Mouse (Mus musculus) monocyte, adult 2 months (primary cell): Measurements from ENCODE around the gene Pcdh15.

Source experiments
- DNase-seq, 2 experiments: peaks; one replicate each; pipeline ENCODE4 v3.0.0; 2022; ENCODE audit warnings: low spot score in 2 of 2, low read depth in 1 of 2

Gene Pcdh15

GRCm38 (mm10) chr10:73333426-73333825 lies 234.3 kb downstream of the Pcdh15 start:
- DNase-seq, result no peak

DNA sequence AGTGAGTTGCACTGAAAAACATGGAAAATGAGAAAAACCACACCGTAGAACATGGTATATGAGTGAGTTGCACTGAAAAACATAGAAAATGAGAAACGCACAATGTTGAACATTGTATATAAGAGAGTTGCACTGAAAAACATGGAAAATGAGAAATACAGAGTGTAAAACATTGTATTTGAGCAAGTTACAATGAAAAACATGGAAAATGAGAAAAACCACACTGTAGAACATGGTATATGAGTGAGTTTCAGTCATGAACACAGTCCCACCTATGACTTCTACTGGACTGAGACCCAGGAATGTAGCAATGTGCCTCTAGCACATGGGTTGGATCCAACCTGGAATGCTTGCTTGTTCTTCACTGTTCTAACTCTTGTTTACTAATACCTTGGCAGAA lies 279.9 kb downstream of the Pcdh15 start:
- no peak for DNase-seq

- DNase-seq, result no peak
Measured at GRCm38 (mm10) chr10:73384003-73384402, 284.9 kb downstream of the Pcdh15 start.

DNA sequence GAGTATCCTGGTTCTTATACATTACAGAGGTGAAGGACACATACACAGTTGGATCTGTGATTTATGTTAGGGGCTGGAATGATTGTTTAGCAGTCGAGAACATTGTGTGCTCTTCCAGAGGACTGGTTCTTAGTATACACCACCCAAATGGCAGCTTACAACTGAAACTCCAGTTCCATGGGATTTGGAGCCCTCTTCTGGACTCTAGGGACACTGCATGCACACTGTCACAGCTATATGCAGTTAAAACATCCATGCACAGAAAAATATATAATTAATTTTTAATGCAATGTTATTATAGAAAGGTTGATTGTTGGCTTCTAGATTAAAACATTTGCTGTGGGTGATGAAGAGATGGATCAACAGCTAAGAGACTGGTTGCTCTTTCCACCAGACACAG lies 301.3 kb downstream of the Pcdh15 start:
- DNase-seq, result no peak

- no peak for DNase-seq
Measured at GRCm38 (mm10) chr10:73425408-73425807, 326.3 kb downstream of the Pcdh15 start.

- no peak for DNase-seq
Measured at GRCm38 (mm10) chr10:73431345-73431744, 332.2 kb downstream of the Pcdh15 start.

DNA sequence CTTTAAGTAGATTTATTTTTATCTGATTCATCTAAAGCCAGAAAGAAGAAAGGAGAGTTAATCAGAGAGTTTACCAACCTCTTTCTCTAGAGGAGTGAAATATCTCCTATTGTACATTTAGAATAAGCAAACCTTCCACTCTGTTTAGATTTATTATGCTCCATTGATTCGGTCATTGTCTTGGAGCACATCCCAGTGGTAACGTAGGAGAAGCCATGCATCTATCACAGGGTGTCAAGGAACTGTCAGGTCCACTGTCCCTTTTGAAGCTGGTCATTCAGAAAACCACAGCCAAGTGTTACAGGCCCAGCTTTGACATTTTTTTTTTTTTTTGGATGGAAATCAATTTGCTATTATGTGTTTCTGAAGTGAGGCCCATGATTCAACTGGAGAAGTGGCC lies 384.9 kb downstream of the Pcdh15 start:
- DNase-seq, result no peak

- no peak for DNase-seq
Measured at GRCm38 (mm10) chr10:73491654-73492053, 392.5 kb downstream of the Pcdh15 start.

DNA sequence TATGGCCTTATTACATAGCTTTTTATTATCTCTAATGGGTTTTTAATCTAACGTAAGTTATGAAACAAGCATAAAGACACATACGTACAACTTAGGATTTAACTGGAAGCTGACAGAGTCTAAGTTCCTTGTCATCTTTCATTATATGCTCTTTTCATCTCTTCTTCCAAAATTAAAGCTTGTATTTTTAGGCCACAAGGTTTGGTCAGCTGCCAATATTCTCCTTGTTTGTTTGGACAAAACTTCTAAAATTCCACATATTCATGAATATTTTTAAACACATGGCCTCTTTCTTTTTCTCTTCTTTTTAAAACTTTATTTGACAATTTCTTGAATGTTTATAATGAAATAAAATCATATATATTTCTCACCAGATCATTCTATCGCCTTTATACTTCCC lies 415.7 kb downstream of the Pcdh15 start:
- no peak for DNase-seq

- DNase-seq, result no peak
Measured at GRCm38 (mm10) chr10:73515742-73516141, 416.6 kb downstream of the Pcdh15 start.

GRCm38 (mm10) chr10:73519438-73519837 lies 420.3 kb downstream of the Pcdh15 start:
- DNase-seq, result no peak

DNA sequence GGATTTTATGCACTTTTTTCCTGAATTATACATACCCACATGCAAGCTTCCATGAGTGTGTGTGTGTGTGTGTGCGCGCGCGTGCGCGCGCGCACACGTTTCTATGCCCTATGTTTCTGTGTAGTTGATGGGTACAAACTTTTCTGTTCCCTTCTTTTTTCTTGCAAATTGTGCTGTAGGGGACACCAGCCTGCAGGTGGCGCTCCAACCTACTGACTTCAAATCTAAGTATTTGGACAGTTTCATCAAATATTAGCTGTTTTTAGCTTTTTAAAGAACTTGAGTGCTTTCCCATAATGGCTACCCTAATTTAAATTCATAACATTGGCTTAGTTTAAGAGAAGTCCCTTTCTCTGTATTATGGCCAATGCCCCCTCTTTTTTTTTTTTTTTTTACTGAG lies 453.7 kb downstream of the Pcdh15 start:
- DNase-seq, result no peak

DNA sequence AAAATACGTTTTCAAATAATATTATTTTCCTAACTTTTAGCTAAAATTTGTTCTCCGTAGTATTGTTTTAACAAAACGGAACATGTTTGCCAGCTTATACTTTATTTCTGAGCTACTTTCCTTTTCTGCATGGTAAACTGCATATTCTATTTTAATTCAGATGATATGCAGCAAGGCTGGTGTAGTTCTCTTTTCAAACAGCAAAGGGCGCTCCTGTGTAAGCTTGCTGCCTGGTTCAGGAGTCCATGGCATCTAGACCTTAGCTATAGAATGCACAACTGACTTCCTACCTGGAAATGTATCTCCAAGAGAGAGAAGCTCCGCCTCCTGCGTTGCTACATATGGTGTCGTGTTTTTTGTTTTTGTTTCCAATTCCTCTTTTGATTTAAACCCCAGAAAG lies 465.1 kb downstream of the Pcdh15 start:
- DNase-seq, result no peak

- DNase-seq, result no peak
Measured at GRCm38 (mm10) chr10:73574711-73575297, 475.7 kb downstream of the Pcdh15 start.

DNA sequence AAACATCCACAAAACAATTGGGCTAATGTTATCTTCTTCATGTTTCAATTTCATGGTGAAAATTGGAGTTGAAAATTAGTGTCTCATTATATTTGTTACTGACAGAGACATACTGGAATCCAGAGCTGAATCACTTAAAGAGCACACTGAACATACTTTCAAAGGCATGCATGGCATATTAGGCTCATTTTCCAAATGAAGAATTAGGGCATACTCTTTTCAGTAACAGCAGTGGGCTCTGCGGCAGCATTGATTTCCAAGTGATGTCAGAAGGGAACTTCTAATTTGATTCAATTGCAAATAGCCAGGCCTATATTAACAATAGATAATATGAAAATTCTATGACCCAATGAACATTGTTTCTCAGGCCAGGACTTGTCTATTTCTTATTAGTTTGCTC lies 568.4 kb downstream of the Pcdh15 start:
- no peak for DNase-seq

GRCm38 (mm10) chr10:73700519-73701286 lies 601.6 kb downstream of the Pcdh15 start:
- no peak for DNase-seq

GRCm38 (mm10) chr10:73725566-73726240 lies 626.6 kb downstream of the Pcdh15 start:
- DNase-seq, result no peak

DNA sequence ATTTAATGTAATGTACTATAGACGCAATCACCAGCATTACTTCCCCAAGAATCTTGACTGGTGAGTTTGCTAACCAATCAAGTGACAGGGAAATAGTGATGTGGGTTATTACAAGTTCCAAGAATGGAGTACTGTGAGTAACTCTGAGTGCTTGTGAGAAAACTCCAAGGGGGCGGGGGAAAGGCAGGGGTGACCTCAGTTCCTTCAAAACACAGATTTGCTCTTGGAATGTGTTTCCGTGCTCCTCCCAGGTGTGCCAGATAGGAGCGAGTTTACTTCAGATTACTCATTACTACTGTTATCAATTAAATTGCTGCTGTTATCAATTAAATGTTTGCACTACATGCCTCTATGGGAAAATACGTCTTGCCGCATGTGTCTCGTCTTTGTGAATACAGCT lies 634.1 kb downstream of the Pcdh15 start:
- DNase-seq, result no peak

- no peak for DNase-seq
Measured at GRCm38 (mm10) chr10:73749021-73749420, 649.9 kb downstream of the Pcdh15 start.

- no peak for DNase-seq
Measured at GRCm38 (mm10) chr10:73753876-73754275, 654.7 kb downstream of the Pcdh15 start.

DNA sequence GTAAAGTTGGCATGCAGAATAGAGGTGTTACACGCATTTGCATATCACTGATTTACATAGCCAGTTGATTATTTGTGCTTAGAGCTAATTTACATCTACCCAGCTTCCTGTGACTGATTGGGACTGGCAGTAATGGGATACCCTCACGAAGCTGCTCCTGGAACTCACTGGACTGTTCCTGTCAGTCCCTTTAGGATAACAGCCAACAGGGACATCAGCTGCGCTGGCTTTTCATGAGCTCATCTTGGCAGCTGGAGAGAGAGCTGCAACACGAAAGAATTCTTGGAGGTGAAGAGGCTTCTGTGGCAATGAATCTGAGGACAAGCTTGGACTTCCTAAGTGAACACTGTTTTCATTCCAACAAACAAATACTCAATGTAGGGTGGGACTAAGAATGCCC lies 683.8 kb downstream of the Pcdh15 start:
- DNase-seq, result no peak

DNA sequence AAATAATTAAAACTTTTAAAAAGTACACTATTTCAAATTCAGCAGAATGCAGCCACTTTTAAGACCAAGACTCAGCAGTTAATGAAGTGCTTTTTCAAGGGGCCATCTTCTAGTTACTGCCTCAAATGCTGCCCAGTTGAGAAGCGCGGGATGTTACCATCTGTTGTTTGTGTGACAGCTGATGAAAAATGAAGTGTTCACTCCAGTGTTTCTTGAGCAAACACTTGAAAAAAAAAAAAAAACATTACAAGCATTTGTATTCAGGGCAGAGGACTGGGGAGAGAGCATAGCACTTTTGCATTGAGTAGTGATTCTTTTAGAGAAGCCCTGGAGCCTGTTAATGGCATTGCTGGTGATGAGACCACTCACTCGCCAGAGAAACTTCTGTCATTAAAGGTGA lies 689.0 kb downstream of the Pcdh15 start:
- DNase-seq, result no peak
